Mouse (Mus musculus) brain, embryonic 14.5 days (tissue): Measurements from ENCODE around the gene Gtf3a.

Source experiments
- CTCF ChIP-seq: fragments of 200-500 bp; IDR thresholded peaks from 2 replicates; pipeline ENCODE4 v1.5.1; 2012; ENCODE audit warnings: inconsistent platforms, mild to moderate bottlenecking, moderate library complexity, borderline replicate concordance; ENCODE audit not compliant: insufficient read depth, insufficient read length; ENCODE audit errors: extremely low read depth
- POLR2A ChIP-seq: fragments of 200-500 bp; IDR thresholded peaks from 2 replicates; pipeline ENCODE4 v1.6.1; 2012; ENCODE audit warnings: mild to moderate bottlenecking, inconsistent platforms, borderline replicate concordance; ENCODE audit not compliant: poor library complexity, insufficient read depth, insufficient read length, severe bottlenecking; ENCODE audit errors: extremely low read depth

GRCm38 (mm10) chr5:146973858-146974780, 25.7 kb downstream of the Gtf3a start:
- no peak for TF ChIP-seq POLR2A
- no peak for TF ChIP-seq CTCF
